Mouse (Mus musculus) MEL (cell line): ENCODE measurements around the gene Herc1. TPM values are rescaled to one million over a fixed set of nuclear protein-coding genes. Genes with fewer than 3 reads are reported as not detected.

Experiments
- DNase-seq: peaks from one replicate; pipeline ENCODE4 v3.0.0; 2011; ENCODE audit warnings: low read depth, low spot score
- H3K27ac ChIP-seq: 2 replicates; pipeline ENCODE4 v1.5.1; 2012; ENCODE audit warnings: low read depth, mild to moderate bottlenecking, control low read depth, low read length, moderate library complexity; ENCODE audit not compliant: control insufficient read depth
- H3K27me3 ChIP-seq, 2 experiments: fragments of 150-350 bp in 1 of 2; sonication (generic) in 1 of 2; 2 replicates each; pipeline ENCODE4 v1.6.1; 2012; ENCODE audit warnings: low read length in 2 of 2, mild to moderate bottlenecking in 2 of 2, improper control_type of control experiment in 1 of 2, moderate library complexity in 1 of 2; ENCODE audit not compliant: insufficient read depth in 2 of 2, control insufficient read depth in 1 of 2
- H3K36me3 ChIP-seq, 2 experiments: 2 replicates each; pipeline ENCODE4 v1.6.1; 2012 to 2014; ENCODE audit warnings: low read length in 2 of 2, improper control_type of control experiment in 1 of 2, inconsistent platforms in 1 of 2, mild to moderate bottlenecking in 1 of 2; ENCODE audit not compliant: insufficient read depth in 2 of 2, control insufficient read depth in 1 of 2
- H3K4me1 ChIP-seq, 2 experiments: fragments of 150-350 bp in 1 of 2; sonication (generic) in 1 of 2; 2 replicates each; pipeline ENCODE4 v1.6.1; 2012; ENCODE audit warnings: low read length in 2 of 2, improper control_type of control experiment in 1 of 2, mild to moderate bottlenecking in 1 of 2; ENCODE audit not compliant: insufficient read depth in 2 of 2, control insufficient read depth in 1 of 2
- H3K4me3 ChIP-seq, 2 experiments: fragments of 150-350 bp in 1 of 2; sonication (generic) in 1 of 2; 2 replicates each; pipeline ENCODE4 v1.5.1; 2012; ENCODE audit warnings: low read depth in 2 of 2, low read length in 2 of 2, mild to moderate bottlenecking in 2 of 2, moderate library complexity in 2 of 2, control low read depth in 1 of 2, improper control_type of control experiment in 1 of 2; ENCODE audit not compliant: control insufficient read depth in 1 of 2, insufficient read depth in 1 of 2
- H3K79me2 ChIP-seq: 2 replicates; pipeline ENCODE4 v1.6.1; 2012; ENCODE audit warnings: mild to moderate bottlenecking, low read length, moderate library complexity; ENCODE audit not compliant: control insufficient read depth, poor library complexity, insufficient read depth
- H3K9ac ChIP-seq: 2 replicates; pipeline ENCODE4 v1.6.1; 2012; ENCODE audit warnings: low read depth, mild to moderate bottlenecking, control low read depth, low read length, moderate library complexity; ENCODE audit not compliant: control insufficient read depth, poor library complexity, severe bottlenecking
- H3K9me3 ChIP-seq: fragments of 150-350 bp; sonication (generic); replicated peaks from 2 replicates; pipeline ENCODE4 v1.6.1; 2012; ENCODE audit warnings: mild to moderate bottlenecking, low read length, improper control_type of control experiment, moderate library complexity; ENCODE audit not compliant: insufficient read depth
- BHLHE40 ChIP-seq: IDR thresholded peaks from 2 replicates; pipeline ENCODE4 v1.6.1; 2012; ENCODE audit warnings: low read depth, mild to moderate bottlenecking, inconsistent platforms, low read length, improper control_type of control experiment, borderline replicate concordance
- CHD1 ChIP-seq: IDR thresholded peaks from 2 replicates; pipeline ENCODE4 v1.6.1; 2012; ENCODE audit warnings: low read depth, mild to moderate bottlenecking, inconsistent platforms, low read length, improper control_type of control experiment
- CHD2 ChIP-seq: IDR thresholded peaks from 2 replicates; pipeline ENCODE4 v1.6.1; 2011; ENCODE audit warnings: low read length, improper control_type of control experiment
- CTCF ChIP-seq, 3 experiments: IDR thresholded peaks in 2 of 3; conservative IDR thresholded peaks in 1 of 3; 2 replicates each; pipeline ENCODE4 v1.5.1; 2011 to 2012; ENCODE audit warnings: low read length in 3 of 3, low read depth in 2 of 3, mild to moderate bottlenecking in 2 of 3, improper control_type of control experiment in 1 of 3, inconsistent platforms in 1 of 3, mixed read lengths in 1 of 3, moderate library complexity in 1 of 3; ENCODE audit not compliant: control insufficient read depth in 1 of 3, insufficient read depth in 1 of 3, poor library complexity in 1 of 3, severe bottlenecking in 1 of 3
- E2F4 ChIP-seq: IDR thresholded peaks from 2 replicates; pipeline ENCODE4 v1.6.1; 2011; ENCODE audit warnings: low read depth, low read length, improper control_type of control experiment, borderline replicate concordance
- EP300 ChIP-seq, 2 experiments: IDR thresholded peaks; 2 replicates each; pipeline ENCODE4 v1.6.1; 2011; ENCODE audit warnings: improper control_type of control experiment in 2 of 2, low read length in 2 of 2, low read depth in 1 of 2, mild to moderate bottlenecking in 1 of 2
- ETS1 ChIP-seq: IDR thresholded peaks from 2 replicates; pipeline ENCODE4 v1.6.1; 2012; ENCODE audit warnings: low read depth, mild to moderate bottlenecking, inconsistent platforms, low read length, improper control_type of control experiment, moderate library complexity
- GABPA ChIP-seq: IDR thresholded peaks from 2 replicates; pipeline ENCODE4 v1.6.1; 2012; ENCODE audit warnings: low read depth, mild to moderate bottlenecking, inconsistent platforms, low read length, improper control_type of control experiment, moderate library complexity
- GATA1 ChIP-seq: IDR thresholded peaks from 2 replicates; pipeline ENCODE4 v1.6.1; 2011; ENCODE audit warnings: low read depth, low read length, improper control_type of control experiment
- JUND ChIP-seq: IDR thresholded peaks from 2 replicates; pipeline ENCODE4 v1.6.1; 2011; ENCODE audit warnings: low read depth, mild to moderate bottlenecking, improper control_type of control experiment, low read length
- KAT2A ChIP-seq: conservative IDR thresholded peaks from 2 replicates; pipeline ENCODE4 v1.6.1; 2012; ENCODE audit warnings: low read depth, low read length, improper control_type of control experiment, inconsistent platforms
- MAFK ChIP-seq: IDR thresholded peaks from 2 replicates; pipeline ENCODE4 v1.6.1; 2011; ENCODE audit warnings: low read depth, mild to moderate bottlenecking, low read length, improper control_type of control experiment, borderline replicate concordance
- MAX ChIP-seq: IDR thresholded peaks from 2 replicates; pipeline ENCODE4 v1.6.1; 2011; ENCODE audit warnings: low read length, improper control_type of control experiment
- MYB ChIP-seq: IDR thresholded peaks from 2 replicates; pipeline ENCODE4 v1.6.1; 2011; ENCODE audit warnings: mild to moderate bottlenecking, low read depth, low read length, improper control_type of control experiment
- MYC ChIP-seq: IDR thresholded peaks from 2 replicates; pipeline ENCODE4 v1.6.1; 2011; ENCODE audit warnings: low read depth, mild to moderate bottlenecking, low read length, improper control_type of control experiment, moderate library complexity
- NELFE ChIP-seq: IDR thresholded peaks from 2 replicates; pipeline ENCODE4 v1.6.1; 2011; ENCODE audit warnings: low read depth, low read length, improper control_type of control experiment
- POLR2A ChIP-seq, 2 experiments: IDR thresholded peaks; 2 replicates each; pipeline ENCODE4 v1.6.1; 2011 to 2012; ENCODE audit warnings: low read length in 2 of 2, mild to moderate bottlenecking in 2 of 2, control low read depth in 1 of 2, improper control_type of control experiment in 1 of 2, low read depth in 1 of 2, moderate library complexity in 1 of 2; ENCODE audit not compliant: control insufficient read depth in 1 of 2, insufficient read depth in 1 of 2, poor library complexity in 1 of 2
- POLR2AphosphoS2 ChIP-seq: IDR thresholded peaks from 2 replicates; pipeline ENCODE4 v1.6.1; 2011; ENCODE audit warnings: low read length, improper control_type of control experiment
- POLR2AphosphoS5 ChIP-seq: IDR thresholded peaks from 2 replicates; pipeline ENCODE4 v1.6.1; 2012; ENCODE audit warnings: low read depth, borderline replicate concordance, mild to moderate bottlenecking, inconsistent platforms, low read length, moderate library complexity, mixed read lengths
- RAD21 ChIP-seq: IDR thresholded peaks from 2 replicates; pipeline ENCODE4 v1.6.1; 2011; ENCODE audit warnings: mild to moderate bottlenecking, low read depth, low read length, improper control_type of control experiment
- SIN3A ChIP-seq: IDR thresholded peaks from 2 replicates; pipeline ENCODE4 v1.6.1; 2012; ENCODE audit warnings: low read length, improper control_type of control experiment, inconsistent platforms
- SMC3 ChIP-seq: IDR thresholded peaks from 2 replicates; pipeline ENCODE4 v1.6.1; 2011; ENCODE audit warnings: low read depth, low read length, improper control_type of control experiment
- TAL1 ChIP-seq: IDR thresholded peaks from 2 replicates; pipeline ENCODE4 v1.6.1; 2012; ENCODE audit warnings: mild to moderate bottlenecking, inconsistent platforms, low read length, moderate library complexity, mixed read lengths
- USF1 ChIP-seq: IDR thresholded peaks from 2 replicates; pipeline ENCODE4 v1.6.1; 2014; ENCODE audit warnings: low read depth, mild to moderate bottlenecking, inconsistent platforms, low read length, improper control_type of control experiment, moderate library complexity
- ZC3H11A ChIP-seq: IDR thresholded peaks from 2 replicates; pipeline ENCODE4 v1.6.1; 2012; ENCODE audit warnings: low read depth, mild to moderate bottlenecking, inconsistent platforms, low read length, improper control_type of control experiment
- ZKSCAN1 ChIP-seq: IDR thresholded peaks from 2 replicates; pipeline ENCODE4 v1.6.1; 2012; ENCODE audit warnings: low read depth, mild to moderate bottlenecking, inconsistent platforms, low read length, improper control_type of control experiment, moderate library complexity
- ZMIZ1 ChIP-seq: IDR thresholded peaks from 2 replicates; pipeline ENCODE4 v1.6.1; 2012; ENCODE audit warnings: low read depth, mild to moderate bottlenecking, inconsistent platforms, low read length, improper control_type of control experiment, moderate library complexity
- polyA plus RNA-seq, 2 experiments: library from polyadenylated mRNA; stranded (reverse) in 1 of 2; unstranded in 1 of 2; fragments of >175 nt in 1 of 2; fragments of >200 nt in 1 of 2; gene quantifications; 2 replicates each; pipeline versions ENCODE4 v1.2.1 to v1.2.4; 2012; ENCODE audit warnings: low replicate concordance in 2 of 2, low read depth in 1 of 2; ENCODE audit not compliant: insufficient read length in 2 of 2, insufficient read depth in 1 of 2, missing spikeins in 1 of 2
- total RNA-seq: library from RNA; depleted of rRNA; stranded (reverse); fragments of 300-350 nt; gene quantifications from 2 replicates; pipeline ENCODE4 v1.2.3, GENCODE M21; 2012

The Herc1 gene
- total and polyA plus RNA-seq, 3 experiments = 22.7 to 28.8 (median 23.2) TPM

DNA sequence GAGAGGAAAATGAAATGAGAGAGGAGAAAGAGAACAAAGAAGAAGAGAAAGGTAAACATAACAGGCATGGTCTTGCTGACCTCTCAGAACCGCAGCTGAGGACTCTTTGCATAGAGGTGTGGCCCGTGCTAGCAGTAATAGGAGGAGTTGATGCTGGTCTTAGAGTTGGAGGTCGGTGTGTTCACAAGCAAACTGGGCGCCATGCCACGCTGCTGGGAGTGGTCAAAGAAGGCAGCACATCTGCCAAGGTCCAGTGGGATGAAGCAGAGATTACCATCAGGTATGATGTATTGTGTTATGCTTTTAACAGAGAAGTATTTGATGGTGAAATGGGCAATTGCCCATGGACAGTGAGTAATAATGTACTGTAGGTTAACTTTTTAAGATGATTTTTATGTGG is 98.0 kb downstream of the Herc1 start:
- Histone ChIP-seq H3K9me3 (no peaks in the 10 kb centered on the region), H3K36me3 (peaks cover 0 to 33% of the 10 kb centered on the region in 2 experiments; a peak in 2 of 4 replicates), H3K4me1 (no peaks in the 10 kb centered on the region)
- TF ChIP-seq KAT2A (no peak), JUND (no peak), SMC3 (no peak), EP300 (IDR thresholded peaks at IDR 0.05; ENCODE audit: low read depth in 1 of 2, low read length in 2 of 2) (no peak), MAX (no peak), NELFE (no peak), ETS1 (no peak), MAFK (no peak), ZKSCAN1 (no peak), POLR2AphosphoS2 (no peak), POLR2A (IDR thresholded peaks at IDR 0.05; ENCODE audit: control insufficient read depth in 1 of 2, insufficient read depth in 1 of 2, low read depth in 1 of 2, low read length in 2 of 2, poor library complexity in 1 of 2) (no peak), GABPA (no peak), CHD1 (no peak), ZC3H11A (no peak), ZMIZ1 (no peak), SIN3A (no peak), RAD21 (no peak)
- TF ChIP-seq, all 39 proteins: peak for 0
- no peaks in the 10 kb centered on the region for H3K79me2 ChIP-seq
- H3K9ac ChIP-seq = no peak overlapping the region
- H3K27me3 ChIP-seq = no peaks in the 10 kb centered on the region
- no peak overlapping the region for H3K27ac ChIP-seq
- no peak for DNase-seq
- H3K4me3 ChIP-seq = no peak overlapping the region

DNA sequence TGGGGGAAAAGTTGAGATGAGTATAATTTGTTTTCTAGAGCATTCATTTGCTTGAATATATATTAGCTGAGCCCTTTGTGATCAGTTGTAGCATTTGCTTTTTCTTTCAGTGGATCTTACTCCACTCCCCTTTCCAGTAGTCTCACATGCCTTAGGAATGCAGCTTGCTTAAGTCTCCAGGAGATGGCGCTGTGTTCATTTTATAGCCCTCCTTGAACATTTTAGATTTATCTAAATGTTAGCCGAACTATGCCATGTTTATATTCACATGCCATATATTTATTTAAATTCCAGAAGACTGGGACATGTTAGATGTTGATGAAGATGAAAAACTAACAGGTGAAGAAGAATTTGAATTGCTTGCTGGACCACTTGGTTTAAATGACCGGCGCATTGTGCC is 114.8 kb downstream of the Herc1 start:
- no peaks in the 10 kb centered on the region for H3K27me3 ChIP-seq
- peaks cover 0 to 28% of the 10 kb centered on the region in 2 experiments; a peak in 3 of 4 replicates for H3K36me3 ChIP-seq
- no peak overlapping the region for H3K9ac ChIP-seq
- peak; percentile 75 for DNase-seq
- TF ChIP-seq E2F4 (no peak), RAD21 (peak; percentile 82), SMC3 (peak; percentile 88), JUND (no peak), BHLHE40 (no peak), ZKSCAN1 (no peak), MAX (no peak), ZC3H11A (peak; percentile 66), POLR2AphosphoS5 (no peak), CTCF (IDR thresholded peaks at IDR 0.05 in 2 of 3, conservative IDR thresholded peaks at IDR 0.05 in 1 of 3; ENCODE audit: control insufficient read depth in 1 of 3, insufficient read depth in 1 of 3, low read depth in 2 of 3, low read length in 3 of 3, poor library complexity in 1 of 3, severe bottlenecking in 1 of 3) (peak; percentile 58 to 85 (median 73)), KAT2A (no peak), TAL1 (no peak), USF1 (no peak), MYB (no peak), CHD2 (no peak), GABPA (no peak), MYC (no peak), CHD1 (no peak), EP300 (IDR thresholded peaks at IDR 0.05; ENCODE audit: low read depth in 1 of 2, low read length in 2 of 2) (no peak), GATA1 (no peak)
- no peak overlapping the region for H3K27ac ChIP-seq
- no peak overlapping the region for H3K4me3 ChIP-seq
- no peaks in the 10 kb centered on the region for H3K4me1 ChIP-seq
- no peaks in the 10 kb centered on the region for H3K9me3 ChIP-seq
- no peaks in the 10 kb centered on the region for H3K79me2 ChIP-seq
